Mouse (Mus musculus) embryo, embryonic 11 days (tissue): ENCODE data around the gene Lgr4.

Experiments used
- DNase-seq: peaks from one replicate; pipeline ENCODE4 v3.0.0-alpha.2; 2015

Gene Lgr4

GRCm38 (mm10) chr2:109922306-109922705, 4.9 kb downstream of the Lgr4 start:
- DNase-seq: no peak

GRCm38 (mm10) chr2:109923031-109923430, 5.6 kb downstream of the Lgr4 start:
- no peak for DNase-seq

GRCm38 (mm10) chr2:109923945-109924344, 6.5 kb downstream of the Lgr4 start:
- no peak for DNase-seq

- no peak for DNase-seq
Measured at GRCm38 (mm10) chr2:109926984-109927383, 9.5 kb downstream of the Lgr4 start.

- DNase-seq: no peak
Measured at GRCm38 (mm10) chr2:109927446-109927845, 10.0 kb downstream of the Lgr4 start.

- no peak for DNase-seq
Measured at GRCm38 (mm10) chr2:109927876-109928275, 10.4 kb downstream of the Lgr4 start.

GRCm38 (mm10) chr2:109928791-109929190, 11.3 kb downstream of the Lgr4 start:
- no peak for DNase-seq

- DNase-seq: no peak
Measured at GRCm38 (mm10) chr2:109929256-109929655, 11.8 kb downstream of the Lgr4 start.

- no peak for DNase-seq
Measured at GRCm38 (mm10) chr2:109930366-109930765, 12.9 kb downstream of the Lgr4 start.

GRCm38 (mm10) chr2:109930771-109931170, 13.3 kb downstream of the Lgr4 start:
- no peak for DNase-seq

GRCm38 (mm10) chr2:109931978-109932780, 14.7 kb downstream of the Lgr4 start:
- peak; percentile 46 for DNase-seq

GRCm38 (mm10) chr2:109933151-109933550, 15.7 kb downstream of the Lgr4 start:
- no peak for DNase-seq

GRCm38 (mm10) chr2:109934086-109934485, 16.6 kb downstream of the Lgr4 start:
- DNase-seq: no peak

GRCm38 (mm10) chr2:109935194-109935593, 17.7 kb downstream of the Lgr4 start:
- DNase-seq: no peak

- DNase-seq: no peak
Measured at GRCm38 (mm10) chr2:109935754-109936409, 18.4 kb downstream of the Lgr4 start.

GRCm38 (mm10) chr2:109936410-109936755, 18.9 kb downstream of the Lgr4 start:
- no peak for DNase-seq

GRCm38 (mm10) chr2:109941973-109942444, 24.6 kb downstream of the Lgr4 start:
- DNase-seq: peak; percentile 67

- DNase-seq: peak; percentile 68
Measured at GRCm38 (mm10) chr2:109942810-109943570, 25.5 kb downstream of the Lgr4 start.

GRCm38 (mm10) chr2:109944995-109945394, 27.5 kb downstream of the Lgr4 start:
- DNase-seq: no peak

- DNase-seq: no peak
Measured at GRCm38 (mm10) chr2:109945532-109945931, 28.1 kb downstream of the Lgr4 start.

- DNase-seq: no peak
Measured at GRCm38 (mm10) chr2:109946426-109946825, 29.0 kb downstream of the Lgr4 start.

GRCm38 (mm10) chr2:109949519-109949918, 32.1 kb downstream of the Lgr4 start:
- DNase-seq: no peak

- no peak for DNase-seq
Measured at GRCm38 (mm10) chr2:109950311-109950710, 32.9 kb downstream of the Lgr4 start.

GRCm38 (mm10) chr2:109951050-109951449, 33.6 kb downstream of the Lgr4 start:
- no peak for DNase-seq
